Comparison of ENCODE assay signal across 15 mouse cellular contexts in the genomic region with DNA sequence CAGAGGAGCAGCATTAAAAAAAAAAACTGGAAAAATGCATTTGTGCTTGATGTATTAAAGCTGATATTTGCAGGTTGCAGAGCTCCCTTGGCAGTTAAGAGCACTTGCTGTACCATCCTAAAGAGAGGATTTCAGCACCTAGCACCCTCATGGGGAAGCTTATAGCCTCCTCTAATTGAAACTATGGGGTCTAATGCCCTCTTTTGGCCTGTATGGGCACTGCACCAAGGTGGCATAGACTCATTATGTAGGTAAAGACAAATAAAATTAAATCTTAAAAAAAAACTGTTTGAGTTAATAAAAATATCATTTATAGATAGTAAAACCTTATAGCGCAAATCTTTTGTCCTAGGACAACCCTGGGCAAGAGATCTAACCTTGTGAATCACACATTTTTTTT.
DNase-seq lines count a peak whose midpoint lies in the region; ATAC-seq and TF ChIP-seq lines count a peak whose summit lies in the region.
"Had no signal": no experiment of that assay in that cellular context is flagged by ENCODE, and none has a peak within 500 bp of the region (broad histone marks: within the 10 kb centered on the region; RNA-seq: fewer than 3 reads in every experiment).

No protein-coding gene starts in this region.

- no peaks in the 10 kb centered on the region for H3K27me3 ChIP-seq in intestine, postnatal 0 days (replicated peaks; ENCODE audit: control insufficient read depth, insufficient read depth, low read length)
- H3K27me3 ChIP-seq in intestine, embryonic 16.5 days (replicated peaks; ENCODE audit: control insufficient read depth, insufficient read depth, low read length) = no peaks in the 10 kb centered on the region
- H3K27me3 ChIP-seq in midbrain, postnatal 0 days (ENCODE audit: insufficient read depth, low read length) = no peaks in the 10 kb centered on the region
- no peaks in the 10 kb centered on the region for H3K27me3 ChIP-seq in midbrain, embryonic 15.5 days (replicated peaks)
- H3K27me3 ChIP-seq: embryonic facial prominence, embryonic 15.5 days; forebrain, embryonic 15.5 days; liver, embryonic 15.5 days; neural tube, embryonic 15.5 days had no signal

- no peaks in the 10 kb centered on the region for H3K4me1 ChIP-seq in intestine, postnatal 0 days (replicated peaks; ENCODE audit: control insufficient read depth, insufficient read depth, low read length)
- no peaks in the 10 kb centered on the region for H3K4me1 ChIP-seq in intestine, embryonic 16.5 days (ENCODE audit: control insufficient read depth, insufficient read depth, low read length)
- H3K4me1 ChIP-seq in midbrain, postnatal 0 days (ENCODE audit: insufficient read depth, low read length) = no peaks in the 10 kb centered on the region
- no peaks in the 10 kb centered on the region for H3K4me1 ChIP-seq in midbrain, embryonic 15.5 days
- H3K4me1 ChIP-seq: embryonic facial prominence, embryonic 15.5 days; forebrain, embryonic 15.5 days; liver, embryonic 15.5 days; neural tube, embryonic 15.5 days had no signal

- ATAC-seq in intestine, postnatal 0 days = no peak
- no peak for ATAC-seq in intestine, embryonic 16.5 days
- ATAC-seq in midbrain, postnatal 0 days (ENCODE audit: low FRiP score) = no peak
- ATAC-seq in midbrain, embryonic 15.5 days (replicated peaks) = no peak
- ATAC-seq in granulocyte monocyte progenitor cell, adult 5-6 weeks (replicated peaks; ENCODE audit: poor library complexity, severe bottlenecking) = no peak
- ATAC-seq: forebrain, embryonic 15.5 days; hindbrain, embryonic 16.5 days had no signal

- H3K4me3 ChIP-seq in intestine, postnatal 0 days (ENCODE audit: low read depth, low read length) = no peak overlapping the region
- no peak overlapping the region for H3K4me3 ChIP-seq in intestine, embryonic 16.5 days (ENCODE audit: low read length)
- H3K4me3 ChIP-seq in midbrain, postnatal 0 days (ENCODE audit: low read depth, low read length) = no peak overlapping the region
- H3K4me3 ChIP-seq in midbrain, embryonic 15.5 days = no peak overlapping the region
- H3K4me3 ChIP-seq: embryonic facial prominence, embryonic 15.5 days; forebrain, embryonic 15.5 days; liver, embryonic 15.5 days; neural tube, embryonic 15.5 days had no signal

- no peaks in the 10 kb centered on the region for H3K9me3 ChIP-seq in intestine, postnatal 0 days (ENCODE audit: control insufficient read depth)
- no peaks in the 10 kb centered on the region for H3K9me3 ChIP-seq in intestine, embryonic 16.5 days (ENCODE audit: control insufficient read depth, low read length)
- H3K9me3 ChIP-seq in midbrain, postnatal 0 days (ENCODE audit: low read length) = no peaks in the 10 kb centered on the region
- no peaks in the 10 kb centered on the region for H3K9me3 ChIP-seq in midbrain, embryonic 15.5 days
- H3K9me3 ChIP-seq: embryonic facial prominence, embryonic 15.5 days; forebrain, embryonic 15.5 days; liver, embryonic 15.5 days; neural tube, embryonic 15.5 days had no signal

- no peaks in the 10 kb centered on the region for H3K36me3 ChIP-seq in intestine, postnatal 0 days (ENCODE audit: control insufficient read depth, insufficient read depth)
- no peaks in the 10 kb centered on the region for H3K36me3 ChIP-seq in intestine, embryonic 16.5 days (ENCODE audit: control insufficient read depth, insufficient read depth, low read length)
- no peaks in the 10 kb centered on the region for H3K36me3 ChIP-seq in midbrain, postnatal 0 days (ENCODE audit: insufficient read depth, low read length)
- no peaks in the 10 kb centered on the region for H3K36me3 ChIP-seq in midbrain, embryonic 15.5 days (replicated peaks)
- H3K36me3 ChIP-seq: embryonic facial prominence, embryonic 15.5 days; forebrain, embryonic 15.5 days; liver, embryonic 15.5 days; neural tube, embryonic 15.5 days had no signal

- peak; percentile 4 for DNase-seq in adrenal gland, postnatal 14 days
- DNase-seq in adrenal gland, adult 18-20 months (ENCODE audit: low spot score in 2 of 2) = no peak
- DNase-seq in midbrain, postnatal 0 days (ENCODE audit: low spot score) = no peak
- peak; percentile 18 for DNase-seq in kidney, postnatal 10 days
- DNase-seq: cerebellum, adult 2 months; gastrocnemius, postnatal 25 days had no signal

- WGBS in intestine, postnatal 0 days = 53% methylated on average over 1 of the region's 1 CpGs
- 61% methylated on average over 1 of the region's 1 CpGs for WGBS in intestine, embryonic 16.5 days
- WGBS in midbrain, postnatal 0 days = 52% methylated on average over 1 of the region's 1 CpGs
- WGBS in midbrain, embryonic 15.5 days = 44% methylated on average over 1 of the region's 1 CpGs

- H3K9ac ChIP-seq in intestine, postnatal 0 days (ENCODE audit: low read depth, low read length) = no peak overlapping the region
- H3K9ac ChIP-seq in intestine, embryonic 16.5 days (ENCODE audit: low read depth, low read length) = no peak overlapping the region
- H3K9ac ChIP-seq in midbrain, postnatal 0 days (replicated peaks; ENCODE audit: low read length, poor library complexity, severe bottlenecking) = no peak overlapping the region
- H3K9ac ChIP-seq in midbrain, embryonic 15.5 days = no peak overlapping the region
- H3K9ac ChIP-seq: embryonic facial prominence, embryonic 15.5 days; forebrain, embryonic 15.5 days; liver, embryonic 15.5 days; neural tube, embryonic 15.5 days had no signal

- no peak overlapping the region for H3K27ac ChIP-seq in intestine, postnatal 0 days (ENCODE audit: low read depth, low read length)
- H3K27ac ChIP-seq in intestine, embryonic 16.5 days (ENCODE audit: low read length) = no peak overlapping the region
- no peak overlapping the region for H3K27ac ChIP-seq in midbrain, postnatal 0 days (ENCODE audit: low read depth, low read length)
- no peak overlapping the region for H3K27ac ChIP-seq in midbrain, embryonic 15.5 days
- H3K27ac ChIP-seq: embryonic facial prominence, embryonic 15.5 days; forebrain, embryonic 15.5 days; liver, embryonic 15.5 days; neural tube, embryonic 15.5 days had no signal

- 0 out of 2 replicates have a peak, but pooled peaks have one; percentile 20 for TF ChIP-seq CTCF in intestine, postnatal 0 days (IDR thresholded peaks at IDR 0.05; ENCODE audit: low read depth)
- peak; percentile 51 for TF ChIP-seq CTCF in midbrain, postnatal 0 days (IDR thresholded peaks at IDR 0.05)

- no peak overlapping the region for H3K4me2 ChIP-seq in intestine, postnatal 0 days (replicated peaks; ENCODE audit: low read depth)
- H3K4me2 ChIP-seq in intestine, embryonic 16.5 days (ENCODE audit: low read depth, low read length) = no peak overlapping the region
- no peak overlapping the region for H3K4me2 ChIP-seq in midbrain, postnatal 0 days (ENCODE audit: low read depth, low read length, poor library complexity, severe bottlenecking)
- no peak overlapping the region for H3K4me2 ChIP-seq in midbrain, embryonic 15.5 days
- H3K4me2 ChIP-seq: embryonic facial prominence, embryonic 15.5 days; forebrain, embryonic 15.5 days; liver, embryonic 15.5 days; neural tube, embryonic 15.5 days had no signal

Comparison
In these comparisons a context has a peak if more than half of its experiments do, and no peak if none do; other contexts are left out.
1. DNase-seq: peak in adrenal gland, postnatal 14 days (single experiment) and kidney, postnatal 10 days (single experiment); none in adrenal gland, adult 18-20 months (0 of 2) and midbrain, postnatal 0 days (single experiment).